Mouse (Mus musculus): ENCODE data around the gene Trim50. TPM values are rescaled to one million over a fixed set of nuclear protein-coding genes. Genes with fewer than 3 reads are reported as not detected.

Trim50 gene
- total RNA-seq (2021), result not detected

DNA sequence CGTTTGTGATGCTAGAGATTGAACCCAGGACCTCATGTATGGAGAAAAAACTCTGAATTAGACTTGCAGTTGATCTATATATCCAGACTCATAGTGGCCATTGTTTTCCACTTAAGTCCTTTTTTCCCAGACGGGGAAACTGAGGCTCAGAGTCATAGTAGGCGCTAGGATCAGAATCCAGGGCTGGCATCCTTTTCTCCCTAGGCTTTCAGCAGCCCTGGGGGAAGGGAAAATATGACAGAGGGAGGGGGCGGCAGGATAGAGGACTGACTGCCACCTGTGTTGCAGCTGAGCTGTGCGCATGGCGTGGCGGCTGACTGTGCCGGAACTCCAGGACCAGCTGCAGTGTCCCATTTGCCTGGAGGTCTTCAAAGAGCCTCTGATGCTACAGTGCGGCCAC is at the start of gene Trim50:
Gene Trim50 (plus strand): TSS at position 301 of the 400 bp plus-strand sequence.
- no peak for DNase-seq (ENCODE audit: low spot score in 2 of 2)
- intact Hi-C loops (cut with DNase I), result no loop called here

DNA sequence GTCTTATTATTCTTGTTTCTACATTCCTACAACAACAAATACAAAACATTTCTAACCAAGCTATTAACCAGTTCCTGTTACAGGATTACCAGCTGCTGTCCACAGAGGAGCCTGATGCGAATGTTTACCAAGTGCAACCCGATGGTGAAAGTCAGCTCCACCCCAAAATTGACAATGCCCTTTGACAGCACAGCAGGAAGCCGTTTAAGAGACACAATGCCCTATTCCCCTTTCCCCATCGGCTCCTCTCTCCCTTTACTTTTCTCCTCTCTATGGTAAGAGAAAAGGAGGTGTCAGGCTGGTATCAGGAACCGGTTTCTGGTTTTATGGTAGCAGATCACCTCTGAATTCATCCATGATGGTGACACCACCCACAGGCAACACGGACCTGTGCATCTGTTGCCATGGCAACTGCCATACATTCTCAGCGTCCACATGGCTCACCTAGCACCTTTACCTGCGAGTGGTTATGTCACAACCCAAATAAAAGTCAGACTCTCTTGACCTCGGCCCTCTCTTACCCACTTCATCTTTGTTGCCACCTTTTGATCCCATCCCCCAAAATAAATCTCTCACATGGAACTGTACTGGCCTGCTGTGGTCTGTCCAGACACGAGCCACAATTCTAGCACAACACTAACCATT is 46.7 kb upstream of the Trim50 start:
- no peak for DNase-seq (ENCODE audit: low spot score in 2 of 2)
- intact Hi-C loops (cut with DNase I), result no loop called here

DNA sequence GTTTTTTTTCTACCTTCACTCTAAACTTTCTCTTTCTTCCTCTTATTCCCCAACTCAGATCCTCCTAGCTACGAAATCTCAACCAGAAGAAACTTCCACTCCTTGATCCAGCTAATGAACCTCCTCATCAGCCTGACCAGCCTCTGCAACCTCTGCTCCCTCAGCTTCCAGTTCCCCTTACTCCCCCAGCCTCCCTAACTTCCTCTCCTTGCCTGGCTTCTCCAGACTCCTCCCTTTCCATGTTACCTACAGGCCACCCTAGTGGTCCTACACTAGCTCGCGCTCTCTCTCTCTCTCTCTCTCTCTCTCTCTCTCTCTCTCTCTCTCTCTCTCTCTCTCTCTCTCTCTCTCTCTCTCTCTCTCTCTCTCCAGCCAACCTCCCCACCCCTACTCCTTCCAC is 36.9 kb upstream of the Trim50 start:
- DNase-seq (ENCODE audit: low spot score in 2 of 2), result no peak
- intact Hi-C loops (cut with DNase I), result no loop called here

DNA sequence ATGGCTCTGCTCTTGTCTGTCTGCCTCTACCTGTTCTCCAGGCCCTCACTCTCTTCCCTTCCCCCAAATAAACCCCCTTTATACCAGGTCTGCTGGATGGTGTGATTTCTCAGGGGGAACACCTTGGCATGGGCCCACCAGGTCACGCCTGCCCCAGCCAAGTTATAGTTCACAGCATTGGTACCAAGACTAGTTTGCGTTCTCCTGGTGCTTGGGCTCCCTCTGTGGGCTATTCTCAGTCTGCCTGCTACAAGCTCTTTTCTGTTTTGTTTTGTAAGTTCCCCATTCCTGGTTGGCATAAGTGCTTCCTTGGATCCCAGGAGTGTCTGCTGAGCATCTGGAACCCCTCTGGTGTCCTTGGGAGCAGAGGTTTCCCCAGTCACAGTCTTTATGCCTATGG is 33.2 kb upstream of the Trim50 start:
- DNase-seq (ENCODE audit: low spot score in 2 of 2), result no peak
- intact Hi-C loops (cut with DNase I), result no loop called here

DNA sequence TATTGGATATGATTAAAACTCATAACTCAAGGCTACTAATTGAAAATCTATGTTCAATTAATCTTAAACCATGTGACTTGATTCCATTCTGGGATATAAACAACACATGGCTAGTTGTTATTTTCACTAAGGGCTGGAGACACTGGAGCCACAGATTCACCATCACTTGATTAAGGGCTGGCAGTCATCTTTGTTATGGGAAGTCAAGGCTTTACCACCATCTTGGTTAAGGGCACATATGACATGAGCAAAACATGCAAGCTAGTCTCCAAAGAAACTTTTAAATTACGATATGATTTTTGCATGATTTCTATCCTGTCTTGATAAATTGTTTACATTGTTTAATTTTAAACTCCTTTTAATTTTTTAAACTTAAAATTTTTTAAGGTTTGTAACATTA is 30.9 kb upstream of the Trim50 start:
- DNase-seq (ENCODE audit: low spot score in 2 of 2), result no peak
- intact Hi-C loops (cut with DNase I), result no loop called here

DNA sequence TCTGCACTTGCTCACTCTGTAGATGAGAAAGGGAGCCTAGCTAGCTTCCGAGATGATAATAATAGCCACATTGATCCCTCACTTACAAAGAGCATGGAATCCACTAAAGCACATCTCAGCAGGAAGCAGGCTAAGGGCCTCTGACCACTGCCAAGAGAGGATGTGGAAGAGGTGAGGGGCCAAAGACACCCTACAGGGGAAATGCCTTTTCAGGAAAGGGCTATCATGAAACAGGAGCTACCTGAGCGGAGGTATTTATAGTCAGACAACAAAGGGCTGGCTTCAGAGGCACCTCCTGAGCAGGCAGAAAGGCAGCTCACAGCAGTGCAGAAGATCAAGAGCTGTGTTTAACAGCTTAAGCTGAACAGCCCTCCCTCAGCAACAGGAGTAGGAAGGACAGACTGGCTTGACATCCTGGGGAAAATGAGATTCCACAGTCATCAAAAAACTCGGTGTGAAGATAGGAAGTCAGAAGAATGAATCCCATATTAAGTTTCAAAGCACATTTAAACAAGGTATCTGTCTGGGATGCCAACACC is 26.9 kb upstream of the Trim50 start:
- intact Hi-C loops (cut with DNase I), result no loop called here
- DNase-seq (ENCODE audit: low spot score in 2 of 2), result no peak

DNA sequence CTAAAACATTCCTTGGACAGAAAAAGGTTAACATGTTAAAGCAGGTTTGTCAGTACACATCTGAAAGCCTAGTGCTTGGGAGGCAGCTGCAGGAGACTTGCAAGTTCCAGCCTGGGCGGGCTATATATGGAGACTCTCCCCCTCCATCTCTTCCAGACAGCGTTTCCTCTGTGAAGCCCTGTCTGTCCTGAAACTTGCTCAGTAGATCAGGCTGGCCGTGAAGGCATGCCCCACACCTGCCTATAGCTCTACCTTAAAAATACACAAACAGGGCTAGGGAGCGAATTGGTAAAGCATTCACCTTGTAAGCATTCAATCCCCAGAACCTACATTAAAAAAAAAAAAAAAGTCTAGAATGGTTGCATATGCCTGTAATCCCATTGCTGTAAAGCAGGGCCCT is 23.6 kb upstream of the Trim50 start:
- intact Hi-C loops (cut with DNase I), result no loop called here
- no peak for DNase-seq (ENCODE audit: low spot score in 2 of 2)

DNA sequence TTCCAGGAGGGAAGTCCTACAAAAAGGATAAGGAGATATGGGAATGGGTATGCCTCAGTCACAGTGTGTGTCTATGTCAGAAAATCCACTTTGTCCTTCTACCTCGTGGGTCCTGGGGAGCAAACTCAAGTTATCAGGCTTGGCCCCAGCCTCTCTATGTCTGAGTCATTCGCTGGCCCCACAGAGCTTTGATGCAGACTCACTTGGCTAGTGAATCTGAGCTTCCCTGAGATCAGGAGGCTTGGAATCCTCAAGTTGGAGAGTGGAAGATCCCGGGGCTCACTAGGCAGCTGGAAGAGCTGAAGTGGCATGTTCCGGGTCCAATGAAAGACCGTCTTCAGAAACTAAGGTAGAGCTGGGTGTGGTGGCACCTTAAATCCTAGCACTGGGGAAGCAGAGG is 22.9 kb upstream of the Trim50 start:
- intact Hi-C loops (cut with DNase I), result no loop called here
- no peak for DNase-seq (ENCODE audit: low spot score in 2 of 2)

DNA sequence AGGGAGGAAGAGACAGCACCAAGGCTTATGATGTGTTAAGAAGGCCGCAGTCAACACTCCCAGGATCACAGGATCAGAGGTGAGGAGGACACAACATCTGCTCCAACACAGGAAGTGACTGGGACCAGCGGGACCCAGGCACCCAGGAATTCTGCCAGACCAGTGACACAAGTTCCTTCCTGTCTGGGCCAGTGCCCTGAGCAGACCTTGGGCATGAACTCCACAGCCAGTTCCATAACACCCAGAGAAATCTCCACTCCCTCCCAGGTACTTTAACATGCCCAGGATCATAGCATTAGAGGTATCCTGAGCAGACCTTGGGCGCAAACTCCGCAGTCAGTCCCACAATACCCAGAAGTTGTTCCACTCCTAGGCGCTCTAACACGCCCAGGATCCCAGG is 21.9 kb upstream of the Trim50 start:
- intact Hi-C loops (cut with DNase I), result no loop called here
- DNase-seq (ENCODE audit: low spot score in 2 of 2), result no peak

DNA sequence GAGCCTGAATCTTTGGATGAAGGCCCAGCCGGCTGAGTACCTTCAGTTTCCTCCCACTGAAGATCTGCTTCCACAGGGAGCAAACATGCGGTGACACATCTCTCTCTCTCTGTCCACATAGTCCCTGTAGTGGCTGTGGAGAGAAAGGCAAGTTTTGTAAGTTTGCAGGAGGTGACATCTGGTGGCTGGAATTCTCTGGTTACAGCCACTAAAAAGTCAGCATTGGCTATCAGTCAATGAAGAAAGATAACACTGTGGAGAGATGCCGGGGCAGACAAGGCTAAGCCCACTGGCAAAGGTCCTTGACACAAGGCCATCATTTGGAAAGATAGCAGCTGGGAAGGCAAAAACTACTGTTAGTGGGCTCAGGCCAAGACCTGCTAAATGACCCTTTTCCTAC is 15.5 kb upstream of the Trim50 start:
- no peak for DNase-seq (ENCODE audit: low spot score in 2 of 2)
- intact Hi-C loops (cut with DNase I), result no loop called here

DNA sequence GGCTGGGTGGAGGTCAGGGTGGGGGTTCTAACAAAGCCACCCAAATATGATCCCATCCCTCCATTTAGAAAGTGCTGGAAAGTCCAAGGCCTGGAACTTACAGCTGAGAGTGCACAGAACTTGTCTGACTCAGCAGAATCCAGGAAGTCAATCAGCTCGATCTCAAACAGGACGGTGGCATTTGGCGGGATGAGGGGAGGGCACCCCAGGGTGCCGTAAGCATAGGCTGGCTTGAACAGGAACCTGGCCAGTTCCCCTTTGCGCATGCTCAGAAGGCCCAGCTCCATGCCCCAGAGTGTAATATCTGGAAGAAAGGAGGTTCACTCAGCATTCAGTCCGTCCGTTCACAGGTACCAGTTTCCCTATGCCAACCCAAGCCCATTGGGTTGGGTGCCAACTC is 7.1 kb upstream of the Trim50 start:
- intact Hi-C loops (cut with DNase I), result no loop called here
- no peak for DNase-seq (ENCODE audit: low spot score in 2 of 2)

DNA sequence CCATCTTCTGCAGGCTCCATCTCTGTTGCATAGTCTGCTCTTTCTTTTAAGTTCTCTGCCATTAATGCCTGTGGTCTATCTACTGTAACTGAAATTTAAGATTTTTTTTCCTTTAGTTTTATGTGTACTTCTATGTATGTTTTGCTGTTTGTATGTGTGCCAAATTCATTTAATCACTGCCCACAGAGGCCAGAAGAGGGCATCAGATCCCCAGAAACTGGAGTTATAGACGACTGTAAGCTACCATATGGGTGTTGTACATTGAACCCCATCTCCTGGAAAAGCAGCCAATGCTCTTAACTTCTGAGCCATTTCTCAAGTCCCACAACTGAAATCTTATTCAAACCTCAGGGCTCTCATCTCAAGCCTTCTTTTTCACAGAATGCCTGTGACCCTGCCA is 6.7 kb upstream of the Trim50 start:
- intact Hi-C loops (cut with DNase I), result no loop called here
- DNase-seq (ENCODE audit: low spot score in 2 of 2), result no peak

DNA sequence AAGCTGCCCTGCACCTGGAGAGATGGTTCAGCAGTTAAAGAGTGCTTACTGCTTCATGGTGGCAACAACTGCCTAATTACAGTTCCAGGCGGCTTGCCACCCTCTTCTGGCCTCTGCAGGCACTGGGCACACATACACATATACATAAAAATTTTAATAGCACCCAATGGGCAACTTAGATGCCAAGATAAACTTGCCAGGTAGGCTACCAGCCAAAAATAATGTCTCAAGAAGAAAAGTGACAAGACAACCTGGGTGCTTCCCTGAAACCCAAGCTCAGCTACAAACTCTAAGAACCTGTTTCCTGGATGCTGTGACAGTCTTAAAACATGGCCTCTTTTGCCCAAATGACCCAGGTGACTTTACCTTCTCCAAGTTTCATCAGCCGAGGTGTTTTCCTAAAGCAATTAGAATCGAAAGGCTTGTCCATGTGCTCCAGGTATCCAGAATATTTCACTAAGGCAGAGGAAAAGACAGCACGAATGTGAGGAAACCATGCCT is 5.5 kb upstream of the Trim50 start:
- intact Hi-C loops (cut with DNase I), result no loop called here
- DNase-seq (ENCODE audit: low spot score in 2 of 2), result no peak

DNA sequence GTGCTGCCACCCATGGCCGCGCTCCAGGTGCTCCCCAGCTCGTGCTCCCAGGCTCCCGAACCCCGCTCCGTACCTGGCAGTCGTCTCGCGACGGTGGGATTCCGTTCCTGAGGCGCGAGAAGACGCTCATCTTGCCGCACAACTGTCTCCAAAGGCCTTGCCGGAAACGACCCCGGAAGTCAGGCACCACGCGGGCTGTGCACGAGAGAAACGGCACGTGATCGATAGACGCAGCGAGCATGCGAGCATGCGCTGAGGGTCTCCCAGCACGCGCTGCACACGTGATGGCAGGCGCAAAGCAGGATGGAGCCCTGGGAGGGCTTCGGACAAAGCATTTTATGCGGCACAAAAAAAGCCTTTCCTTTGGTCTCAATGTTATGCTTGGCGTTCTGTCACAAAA is 3.2 kb upstream of the Trim50 start, which contains the start of gene Fkbp6:
Gene Fkbp6 (minus strand): TSS at position 183 of the 400 bp plus-strand sequence.
- intact Hi-C loops (cut with DNase I), result no loop called here
- no peak for DNase-seq (ENCODE audit: low spot score in 2 of 2)

DNA sequence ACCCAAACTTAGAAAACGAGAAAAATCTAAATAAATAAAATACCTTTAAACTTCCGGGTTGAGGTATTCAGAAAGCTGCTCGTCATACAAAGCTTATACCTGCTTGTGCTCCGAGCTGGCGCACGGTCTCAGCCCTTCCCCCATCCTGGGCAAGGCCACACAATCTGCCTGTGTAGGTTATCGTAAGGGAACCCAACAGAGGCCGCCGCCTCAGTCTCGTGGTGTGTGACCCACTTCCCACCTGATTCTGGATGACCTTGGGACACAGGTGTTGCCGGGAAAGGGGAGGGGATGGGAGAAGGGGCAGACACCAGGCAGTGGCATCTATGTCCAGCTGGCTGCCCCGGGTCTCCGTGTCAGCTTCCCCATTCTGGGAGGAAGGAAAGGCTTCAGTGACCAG is 1.5 kb upstream of the Trim50 start:
- DNase-seq (ENCODE audit: low spot score in 2 of 2), result no peak
- intact Hi-C loops (cut with DNase I), result no loop called here

DNA sequence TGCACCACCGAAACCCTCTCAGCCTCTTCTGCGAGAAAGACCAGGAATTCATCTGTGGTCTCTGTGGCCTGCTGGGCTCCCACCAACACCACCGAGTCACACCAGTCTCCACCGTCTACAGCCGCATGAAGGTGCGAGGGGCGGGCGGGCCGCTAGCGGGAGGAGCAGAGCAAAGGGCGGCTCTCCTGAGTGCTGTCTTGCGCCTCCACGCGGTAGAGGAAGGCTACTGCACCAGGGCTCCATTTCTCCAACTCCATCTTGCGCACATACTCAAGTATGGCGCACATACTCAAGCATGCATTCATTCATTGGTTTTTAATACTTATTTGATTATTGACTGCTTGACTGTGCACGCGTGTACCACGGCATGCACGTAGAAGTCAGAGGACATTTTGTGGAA is 469 bp downstream of the Trim50 start:
- no peak for DNase-seq (ENCODE audit: low spot score in 2 of 2)
- intact Hi-C loops (cut with DNase I), result no loop called here

DNA sequence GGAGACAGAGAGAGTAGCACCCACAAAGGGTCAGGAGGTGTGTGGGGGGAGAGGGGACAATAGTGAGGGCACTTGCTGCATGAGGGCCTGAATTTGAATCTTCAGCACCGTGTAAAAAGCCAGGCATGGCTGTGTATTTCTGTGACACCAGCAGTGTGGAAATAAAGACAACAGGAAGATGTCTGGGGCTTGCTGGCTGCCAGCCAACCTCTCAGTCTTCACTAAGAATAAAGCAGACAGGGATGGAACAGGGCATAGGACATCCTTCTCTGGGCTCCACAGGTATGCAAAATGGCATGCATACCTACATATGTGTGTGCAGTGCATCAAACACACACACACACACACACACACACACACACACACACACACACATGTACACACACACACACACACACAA is 3.0 kb downstream of the Trim50 start:
- intact Hi-C loops (cut with DNase I), result no loop called here

DNA sequence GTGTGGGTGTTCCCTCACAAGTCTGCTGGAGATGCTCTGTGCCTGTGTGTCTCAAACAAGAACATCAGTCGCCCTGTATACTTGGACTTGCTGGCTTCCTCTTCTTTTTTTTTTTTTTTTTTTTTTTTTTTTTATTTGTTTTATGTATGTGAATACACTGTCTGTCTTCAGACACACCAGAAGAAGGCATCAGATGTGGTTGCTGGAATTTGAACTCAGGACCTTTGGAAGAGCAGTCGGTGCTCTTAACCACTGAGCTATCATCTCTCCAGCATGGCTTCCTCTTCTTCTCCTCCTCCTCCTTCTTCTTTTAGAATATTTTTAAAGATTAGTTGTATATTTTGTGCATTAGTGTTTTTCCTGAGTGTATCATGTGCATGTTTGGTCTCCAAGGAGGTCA is 4.5 kb downstream of the Trim50 start:
- intact Hi-C loops (cut with DNase I), result no loop called here

More for the DNA sequence above, 3.0 kb downstream of the Trim50 start:
- DNase-seq (ENCODE audit: low spot score in 2 of 2), result no peak

DNA sequence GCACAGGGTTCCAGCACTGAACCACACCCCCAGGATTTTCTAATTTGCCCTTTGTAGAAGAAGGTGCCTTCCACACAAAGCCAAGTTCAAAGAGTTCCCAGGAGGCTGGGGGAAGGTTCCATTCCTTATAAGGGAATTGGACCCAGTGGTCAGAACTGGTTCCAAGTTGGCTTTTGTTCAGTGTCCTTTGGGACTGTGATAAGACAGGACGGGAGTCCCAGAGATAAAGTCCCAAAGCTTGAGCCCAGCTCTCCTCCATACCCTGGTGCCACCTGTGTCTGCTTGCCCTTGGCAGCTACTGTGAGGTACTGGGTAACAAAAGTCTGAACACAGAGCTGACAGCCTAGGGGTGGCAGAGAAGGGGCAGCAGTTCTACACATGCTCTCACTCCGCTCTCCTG is 6.7 kb downstream of the Trim50 start:
- no peak for DNase-seq (ENCODE audit: low spot score in 2 of 2)
- intact Hi-C loops (cut with DNase I), result loop anchor here (10.0 kb wide), 1 partner anchor 245 kb away; no protein-coding TSS in a partner anchor

More for the DNA sequence above, 4.5 kb downstream of the Trim50 start:
- no peak for DNase-seq (ENCODE audit: low spot score in 2 of 2)

DNA sequence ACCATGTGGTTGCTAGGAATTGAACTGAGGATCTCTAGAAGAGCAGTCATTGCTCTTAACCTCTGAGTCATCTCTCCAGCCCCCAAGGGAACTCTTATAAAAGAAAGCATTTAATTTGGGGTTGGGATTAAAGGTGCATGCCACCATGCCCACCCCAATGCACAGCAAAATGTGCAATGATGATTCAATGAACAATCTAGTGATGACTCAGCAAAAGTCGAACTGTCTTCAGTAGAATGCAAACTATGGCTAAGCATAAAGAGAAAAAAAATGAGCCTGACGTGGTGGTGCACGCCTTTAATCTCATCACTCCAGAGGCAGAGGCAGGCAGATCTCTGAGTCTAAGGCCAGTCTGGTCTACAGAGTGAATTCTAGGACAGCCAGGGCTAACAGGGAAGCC is 9.5 kb downstream of the Trim50 start:
- DNase-seq (ENCODE audit: low spot score in 2 of 2), result no peak
- intact Hi-C loops (cut with DNase I), result loop anchor here (10.0 kb wide), 1 partner anchor 248 kb away; no protein-coding TSS in a partner anchor

DNA sequence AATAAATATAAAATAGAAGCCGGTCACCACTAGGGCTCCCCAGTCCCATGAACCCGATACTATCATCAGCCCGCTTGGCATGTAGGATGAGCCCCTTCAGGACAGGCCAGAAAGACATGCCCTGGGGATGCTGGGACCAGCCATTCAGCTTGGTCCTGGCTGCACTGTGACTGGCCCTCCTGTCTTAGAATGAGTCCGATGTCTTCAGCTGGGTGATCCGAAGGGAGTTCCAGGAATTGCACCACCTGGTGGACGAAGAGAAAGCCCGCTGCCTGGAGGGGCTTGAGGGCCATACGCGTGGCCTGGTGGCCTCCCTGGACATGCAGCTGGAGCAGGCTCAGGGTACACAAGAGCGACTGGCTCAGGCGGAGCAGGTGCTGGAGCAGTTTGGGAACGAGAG is 10.4 kb downstream of the Trim50 start:
- no peak for DNase-seq (ENCODE audit: low spot score in 2 of 2)
- intact Hi-C loops (cut with DNase I), result loop anchor here (10.0 kb wide), 1 partner anchor 249 kb away; no protein-coding TSS in a partner anchor

Data from left cerebral cortex, postnatal 36 days (tissue).